Mouse (Mus musculus) heart, adult 11 months (tissue): Measurements from ENCODE around the gene Trip6.
"Not testable (repeated sequence)": the region's sequence is repeated elsewhere in the genome, so short reads cannot be mapped to it uniquely, and the experiment has no call there.

Experiments
- DNase-seq: peaks from one replicate; pipeline ENCODE4 v3.0.0; 2022

Trip6 gene

GRCm38 (mm10) chr5:137295712-137296111 lies 18.5 kb downstream of the Trip6 start:
- peak; percentile 92 for DNase-seq

DNA sequence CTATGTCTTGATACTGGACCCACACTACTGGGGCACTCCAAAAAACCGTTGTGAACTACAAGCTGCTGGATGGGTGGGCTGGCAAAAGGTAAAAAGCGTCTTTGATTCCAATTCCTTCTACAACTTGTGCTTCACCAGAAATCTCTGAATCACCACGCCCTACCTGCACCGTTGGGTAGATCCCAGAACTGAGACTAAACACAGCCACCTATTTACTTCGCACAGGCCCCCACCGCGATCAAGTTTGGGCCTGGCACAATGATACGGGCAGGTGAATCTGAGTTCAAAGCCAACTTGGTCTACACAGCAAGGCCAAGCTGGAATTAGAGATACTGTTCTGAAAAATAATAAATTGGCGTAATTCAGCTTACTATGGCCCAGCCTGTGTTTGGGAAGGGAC lies 18.9 kb downstream of the Trip6 start:
- no peak for DNase-seq

DNA sequence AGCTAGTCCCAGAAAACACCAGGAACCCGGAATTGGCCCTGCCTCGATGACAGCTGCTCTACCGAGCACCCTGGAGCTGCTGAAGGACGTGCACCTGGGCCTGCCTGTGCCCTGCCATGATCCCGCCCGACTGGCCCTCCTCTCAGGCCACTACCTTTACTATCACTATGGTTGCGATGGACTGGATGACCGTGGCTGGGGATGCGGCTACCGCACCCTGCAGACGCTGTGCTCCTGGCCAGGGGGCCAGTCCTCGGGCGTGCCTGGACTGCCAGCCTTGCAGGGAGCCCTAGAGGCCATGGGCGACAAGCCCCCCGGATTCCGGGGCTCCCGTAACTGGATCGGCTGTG lies 19.5 kb downstream of the Trip6 start:
- DNase-seq: no peak

DNA sequence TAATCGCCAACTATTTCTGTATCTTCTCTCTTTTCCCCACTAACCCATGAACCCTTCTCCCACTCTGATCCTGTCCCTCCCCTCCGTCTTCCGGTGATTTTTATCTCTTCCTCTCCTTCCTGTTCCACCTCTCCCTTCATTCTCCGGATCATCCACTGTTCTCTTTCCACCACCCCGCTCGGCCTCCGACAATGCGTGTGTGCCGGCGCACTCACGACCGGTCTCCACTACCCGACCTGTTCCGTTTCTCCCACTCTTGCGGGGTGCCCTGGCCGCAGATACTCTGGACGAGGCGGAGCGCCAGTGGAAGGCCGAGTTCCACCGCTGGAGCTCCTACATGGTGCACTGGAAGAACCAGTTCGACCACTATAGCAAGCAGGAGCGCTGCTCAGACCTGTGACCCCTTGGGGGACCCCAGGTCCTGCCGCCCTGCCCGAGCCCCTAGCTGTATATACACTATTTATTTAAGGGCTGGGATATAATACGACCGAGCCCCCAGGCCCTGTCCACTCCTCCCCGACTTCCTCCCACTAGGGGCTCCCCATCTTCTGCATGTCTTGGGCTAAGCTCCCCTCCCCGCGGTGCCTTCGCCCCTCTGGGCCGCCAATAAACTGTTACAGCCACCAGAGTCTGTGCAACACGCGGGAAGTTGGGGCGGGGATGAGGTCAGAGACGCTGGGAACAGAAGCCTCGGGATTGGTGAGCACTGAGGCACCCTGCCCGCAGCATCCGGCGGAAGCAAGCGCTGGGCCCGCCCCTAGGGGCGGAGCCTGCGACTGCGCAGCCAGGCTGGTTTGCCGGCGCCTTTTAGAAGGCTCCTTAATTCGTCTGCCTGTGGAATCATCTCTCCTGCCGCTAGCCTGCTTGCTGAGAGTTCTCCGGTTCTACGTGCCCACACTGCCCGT lies 20.1 kb downstream of the Trip6 start, which contains the start of gene Ufsp1:
Gene Ufsp1, plus strand, starts transcription at position 791 of the 905 bp plus-strand sequence.
- DNase-seq: peak; percentile 100

- DNase-seq: peak; percentile 98
Measured at GRCm38 (mm10) chr5:137293282-137293681, 20.9 kb downstream of the Trip6 start.

DNA sequence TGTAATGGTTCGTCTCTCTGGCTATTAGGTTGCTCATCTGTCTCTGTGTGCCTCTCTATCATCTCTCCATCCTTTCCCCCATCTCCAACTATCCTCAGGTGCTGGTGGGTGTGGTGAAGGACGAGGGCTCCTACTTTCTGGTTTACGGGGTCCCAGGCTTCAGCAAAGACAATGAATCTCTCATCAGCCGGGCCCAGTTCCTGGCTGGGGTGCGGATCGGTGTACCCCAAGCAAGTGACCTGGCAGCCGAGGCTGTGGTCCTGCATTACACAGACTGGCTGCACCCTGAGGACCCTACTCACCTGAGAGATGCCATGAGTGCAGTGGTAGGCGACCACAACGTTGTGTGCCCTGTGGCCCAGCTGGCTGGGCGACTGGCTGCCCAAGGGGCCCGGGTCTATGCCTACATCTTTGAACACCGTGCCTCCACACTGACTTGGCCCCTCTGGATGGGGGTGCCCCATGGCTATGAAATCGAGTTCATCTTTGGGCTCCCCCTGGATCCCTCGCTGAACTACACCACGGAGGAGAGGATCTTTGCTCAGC lies 22.8 kb downstream of the Trip6 start:
- peak; percentile 93 for DNase-seq

- peak; percentile 95 for DNase-seq
Measured at GRCm38 (mm10) chr5:137290677-137291076, 23.5 kb downstream of the Trip6 start.

- no peak for DNase-seq
Measured at GRCm38 (mm10) chr5:137289591-137290365, 24.4 kb downstream of the Trip6 start.

GRCm38 (mm10) chr5:137288999-137289470 lies 25.2 kb downstream of the Trip6 start:
- peak; percentile 96 for DNase-seq

DNA sequence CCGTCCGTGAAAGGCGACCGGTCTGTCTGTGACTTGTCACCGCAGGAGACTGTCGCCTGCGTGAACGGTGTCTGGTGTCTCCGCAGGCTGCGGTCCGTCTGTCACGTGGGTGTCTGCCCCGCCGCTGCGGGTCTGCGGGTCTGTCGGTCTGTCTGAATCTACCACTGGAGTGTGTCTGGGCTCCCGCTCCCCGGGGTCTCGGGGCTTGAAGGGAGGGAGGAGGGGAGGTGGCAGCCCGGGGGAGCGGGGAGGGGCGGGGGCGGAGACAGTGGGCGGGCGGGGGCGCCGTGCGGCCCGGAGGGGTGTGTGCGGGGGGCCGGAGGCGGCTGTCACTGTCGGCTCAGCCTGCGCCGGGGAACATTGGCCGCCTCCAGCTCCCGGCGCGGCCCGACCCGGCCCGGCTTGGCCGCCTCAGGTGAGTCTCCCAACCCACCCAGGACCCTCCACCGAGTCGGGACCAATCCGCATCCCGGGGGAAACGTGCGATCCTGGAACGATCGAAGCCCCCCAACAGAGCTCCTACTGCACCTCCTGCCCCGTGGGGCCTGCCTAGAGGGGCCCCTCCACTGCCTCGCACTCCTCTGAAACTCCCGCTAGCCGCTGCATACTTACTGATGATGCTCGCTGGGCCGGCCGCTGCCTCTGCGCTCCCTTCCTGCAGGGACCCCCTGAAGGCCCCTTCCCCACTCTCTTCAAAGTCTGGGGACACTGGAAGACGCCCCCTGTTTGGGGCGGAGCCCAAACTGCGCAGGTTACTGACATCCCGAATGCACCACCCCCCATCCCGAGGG lies 26.1 kb downstream of the Trip6 start:
- DNase-seq: peak; percentile 96

- peak; percentile 95 for DNase-seq
Measured at GRCm38 (mm10) chr5:137287032-137287952, 26.9 kb downstream of the Trip6 start, which contains the start of gene Ache. Ache (plus strand) TSS chr5:137287519.

DNA sequence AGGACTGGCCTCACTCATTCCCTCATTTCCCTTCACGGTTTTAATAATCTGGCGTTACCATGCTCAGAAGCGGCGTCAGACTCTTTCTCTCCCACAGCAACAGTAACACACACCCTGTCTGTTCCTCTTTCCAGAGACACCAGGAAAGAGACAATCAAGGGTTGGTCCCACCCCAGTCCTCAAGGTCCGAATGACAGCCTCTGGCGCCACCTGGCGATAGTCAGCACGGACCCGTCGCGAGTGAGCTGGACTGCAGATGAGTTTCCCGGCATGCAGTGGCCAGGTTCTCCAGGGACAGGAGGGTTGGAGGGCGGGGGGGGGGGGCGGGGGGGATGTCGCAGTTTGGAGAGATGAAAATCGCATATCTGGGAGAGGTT lies 27.6 kb downstream of the Trip6 start:
- DNase-seq: peak; percentile 99

- no peak for DNase-seq
Measured at GRCm38 (mm10) chr5:137285986-137286385, 28.2 kb downstream of the Trip6 start.

DNA sequence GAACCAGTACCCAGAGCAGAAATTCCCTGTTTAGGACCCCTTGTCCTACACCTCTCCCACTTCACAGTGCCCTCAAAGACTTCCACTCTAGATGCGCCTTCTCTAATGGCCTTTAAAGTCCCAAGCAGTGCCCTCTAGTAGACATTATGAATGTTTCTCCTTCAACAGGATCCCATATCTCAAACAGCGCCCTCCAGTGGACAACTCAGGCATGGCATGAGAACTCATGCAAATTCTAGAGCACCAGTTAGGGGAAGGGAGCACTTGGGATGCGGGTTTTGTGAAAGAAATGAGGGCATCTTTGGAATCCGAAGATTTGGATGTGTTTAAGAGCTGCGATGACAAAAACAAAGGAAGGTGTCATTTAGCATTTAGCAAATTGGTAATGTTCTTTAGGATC lies 29.2 kb downstream of the Trip6 start:
- no peak for DNase-seq

DNA sequence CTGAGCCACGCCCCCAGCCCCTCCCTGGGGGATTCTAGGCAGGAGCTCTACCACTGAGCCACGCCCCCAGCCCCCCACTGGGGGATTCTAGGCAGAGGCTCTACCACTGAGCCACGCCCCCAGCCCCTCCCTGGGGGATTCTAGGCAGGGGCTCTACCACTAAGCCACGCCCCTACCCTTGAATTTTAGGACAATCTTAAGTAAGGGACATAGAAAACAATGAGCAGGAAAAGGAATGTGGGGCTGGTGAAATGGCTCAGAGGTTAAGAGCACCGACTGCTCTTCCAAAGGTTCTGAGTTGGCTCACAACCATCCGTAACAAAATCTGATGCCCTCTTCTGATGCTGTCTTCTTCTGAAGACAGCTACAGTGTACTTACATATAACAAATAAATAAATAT lies 29.8 kb downstream of the Trip6 start:
- DNase-seq: not testable (repeated sequence)

GRCm38 (mm10) chr5:137277360-137278342 lies 36.6 kb downstream of the Trip6 start:
- no peak for DNase-seq

- peak; percentile 98 for DNase-seq
Measured at GRCm38 (mm10) chr5:137268131-137268910, 45.9 kb downstream of the Trip6 start.

GRCm38 (mm10) chr5:137264787-137265186 lies 49.4 kb downstream of the Trip6 start:
- DNase-seq: no peak
